Mouse (Mus musculus) neural tube, embryonic 12.5 days (tissue): ENCODE results near the gene Ptprg. TPM values are rescaled to one million over a fixed set of nuclear protein-coding genes. Genes with fewer than 3 reads are reported as not detected.

Source experiments
- ATAC-seq: fragments of 200-750 bp; cut with Nextera tagmentation; 2 replicates; pipeline ENCODE4 v1.8.0; 2017; ENCODE audit warnings: low read depth, mild to moderate bottlenecking, moderate TSS enrichment, moderate library complexity; ENCODE audit not compliant: low FRiP score
- H3K27ac ChIP-seq: fragments of 300-500 bp; sonication (generic); 2 replicates; pipeline ENCODE4 v1.5.1; 2016
- H3K27me3 ChIP-seq: fragments of 300-500 bp; sonication (generic); replicated peaks from 2 replicates; pipeline ENCODE4 v1.6.1; 2016; ENCODE audit warnings: mild to moderate bottlenecking
- H3K36me3 ChIP-seq: fragments of 300-500 bp; sonication (generic); 2 replicates; pipeline ENCODE4 v1.6.1; 2016; ENCODE audit warnings: mild to moderate bottlenecking
- H3K4me1 ChIP-seq: fragments of 300-500 bp; sonication (generic); 2 replicates; pipeline ENCODE4 v1.6.1; 2016
- H3K4me2 ChIP-seq: fragments of 300-500 bp; sonication (generic); replicated peaks from 2 replicates; pipeline ENCODE4 v1.6.1; 2016; ENCODE audit warnings: mild to moderate bottlenecking
- H3K4me3 ChIP-seq: fragments of 300-500 bp; sonication (generic); 2 replicates; pipeline ENCODE4 v1.5.1; 2016
- H3K9ac ChIP-seq: fragments of 300-500 bp; sonication (generic); 2 replicates; pipeline ENCODE4 v1.6.1; 2016; ENCODE audit warnings: mild to moderate bottlenecking
- H3K9me3 ChIP-seq: fragments of 300-500 bp; sonication (generic); 2 replicates; pipeline ENCODE4 v1.6.1; 2016; ENCODE audit warnings: mild to moderate bottlenecking
- WGBS: fragments of 180-500 bp; shearing (Covaris S2); methylation state at CpG from one replicate; pipeline ENCODE4 v1.1.7; 2016; 5-methylcytosine and 5-hydroxymethylcytosine counted together
- polyA plus RNA-seq: library from polyadenylated mRNA; unstranded; fragments of >200 nt; fragmentation: Nextera tagmentation; extraction: Ambion mirVana; gene quantifications from 2 replicates; pipeline ENCODE4 v1.2.1, GENCODE M21; 2016

Ptprg gene
- polyA plus RNA-seq, 1 experiment from 2014 or later, result 41.8 TPM

GRCm38 (mm10) chr14:11699654-11700053 lies 146.3 kb downstream of the Ptprg start:
- Histone ChIP-seq H3K27ac (no peak overlapping the region), H3K4me1 (peaks cover 1% of the 10 kb centered on the region; the same call in 1 of the 2 replicates), H3K4me2 (no peak overlapping the region), H3K36me3 (no peaks in the 10 kb centered on the region), H3K9ac (no peak overlapping the region), H3K27me3 (no peaks in the 10 kb centered on the region), H3K9me3 (no peaks in the 10 kb centered on the region), H3K4me3 (no peak overlapping the region)
- no peak for ATAC-seq
- WGBS, result 90% methylated on average over 2 of the region's 2 CpGs

DNA sequence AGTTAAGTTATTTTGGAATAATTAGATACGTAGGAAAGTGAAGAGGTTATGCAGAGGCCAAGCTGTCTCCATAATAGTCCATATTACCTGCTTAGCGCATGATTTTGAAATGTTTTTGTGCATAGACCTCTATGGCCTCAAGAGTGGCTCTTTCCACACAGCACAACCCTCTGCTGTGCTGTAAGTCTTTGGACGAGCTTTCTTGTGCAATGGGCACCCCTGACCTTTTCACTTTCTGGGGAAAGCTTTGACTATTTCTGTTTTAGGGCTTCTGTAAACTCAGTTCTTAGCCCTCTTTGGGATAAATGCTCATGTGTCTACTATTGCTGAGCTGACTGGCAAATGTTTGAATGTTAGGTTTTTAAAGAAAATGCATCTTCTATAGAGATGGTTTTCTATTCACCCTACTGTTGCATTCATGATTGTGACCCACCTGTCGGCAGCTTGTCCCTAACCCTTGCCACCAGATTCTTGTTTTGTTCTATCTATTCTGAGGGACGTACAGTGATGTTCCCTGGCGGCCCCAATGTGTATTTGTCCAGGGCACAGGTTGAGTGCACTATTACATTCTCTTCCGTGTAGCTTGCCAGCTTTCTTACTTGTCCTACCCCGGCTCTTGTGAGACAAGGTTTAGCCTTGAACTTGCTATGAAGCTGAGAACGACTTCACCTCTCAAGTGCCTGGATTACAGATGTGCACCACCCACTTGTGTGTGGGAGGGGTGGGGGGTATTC lies 148.4 kb downstream of the Ptprg start:
- no peak overlapping the region for H3K4me3 ChIP-seq
- ATAC-seq, result no peak

GRCm38 (mm10) chr14:11702770-11703477 lies 149.6 kb downstream of the Ptprg start:
- ATAC-seq, result no peak
- Histone ChIP-seq H3K4me2 (no peak overlapping the region), H3K4me3 (no peak overlapping the region), H3K9ac (no peak overlapping the region), H3K36me3 (no peaks in the 10 kb centered on the region), H3K27me3 (no peaks in the 10 kb centered on the region), H3K27ac (no peak overlapping the region), H3K9me3 (no peaks in the 10 kb centered on the region), H3K4me1 (peaks cover 9% of the 10 kb centered on the region; the same call in 1 of the 2 replicates)
- 65% methylated on average over 11 of the region's 11 CpGs for WGBS

More for the DNA sequence above, 148.4 kb downstream of the Ptprg start:
- no peak overlapping the region for H3K27ac ChIP-seq
- H3K27me3 ChIP-seq, result no peaks in the 10 kb centered on the region
- peaks cover 9% of the 10 kb centered on the region; the same call in 1 of the 2 replicates for H3K4me1 ChIP-seq
- 88% methylated on average over 9 of the region's 9 CpGs for WGBS
- no peaks in the 10 kb centered on the region for H3K9me3 ChIP-seq
- H3K36me3 ChIP-seq, result no peaks in the 10 kb centered on the region
- H3K9ac ChIP-seq, result no peak overlapping the region
- H3K4me2 ChIP-seq, result no peak overlapping the region

DNA sequence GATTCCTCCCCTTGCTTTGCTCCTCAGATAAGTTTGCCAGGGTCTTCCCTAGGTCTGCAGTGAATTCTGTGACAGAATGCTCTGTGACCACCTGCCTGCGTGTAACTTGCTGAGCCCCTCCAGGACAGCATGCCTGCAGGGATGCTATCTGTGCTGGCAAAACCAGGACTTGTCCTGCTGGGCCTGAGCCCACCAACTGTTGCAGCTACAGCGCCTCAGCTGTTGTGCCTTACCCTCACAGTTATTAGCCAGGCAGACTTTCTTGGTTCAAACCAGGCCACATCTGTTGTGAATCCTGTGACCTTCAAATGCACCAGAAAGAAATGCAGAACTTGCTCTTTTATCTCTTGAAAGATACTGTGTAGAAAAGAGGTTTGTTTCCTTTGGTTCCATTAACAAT lies 151.5 kb downstream of the Ptprg start:
- ATAC-seq, result no peak
- Histone ChIP-seq H3K4me2 (no peak overlapping the region), H3K27me3 (no peaks in the 10 kb centered on the region), H3K27ac (no peak overlapping the region), H3K36me3 (no peaks in the 10 kb centered on the region), H3K4me3 (no peak overlapping the region), H3K9ac (no peak overlapping the region), H3K9me3 (no peaks in the 10 kb centered on the region), H3K4me1 (peaks cover 12% of the 10 kb centered on the region; the same call in 1 of the 2 replicates)
- 27% methylated on average over 2 of the region's 2 CpGs for WGBS

GRCm38 (mm10) chr14:11709352-11709751 lies 156.0 kb downstream of the Ptprg start:
- H3K4me2 ChIP-seq, result no peak overlapping the region
- no peak overlapping the region for H3K9ac ChIP-seq
- no peak overlapping the region for H3K4me3 ChIP-seq
- H3K9me3 ChIP-seq, result no peaks in the 10 kb centered on the region
- no peak for ATAC-seq
- H3K36me3 ChIP-seq, result no peaks in the 10 kb centered on the region
- peaks cover 12% of the 10 kb centered on the region; the same call in 1 of the 2 replicates for H3K4me1 ChIP-seq
- 66% methylated on average over 2 of the region's 2 CpGs for WGBS
- H3K27ac ChIP-seq, result no peak overlapping the region
- H3K27me3 ChIP-seq, result no peaks in the 10 kb centered on the region

- WGBS, result 44% methylated on average over 8 of the region's 8 CpGs
- no peaks in the 10 kb centered on the region for H3K27me3 ChIP-seq
- H3K4me1 ChIP-seq, result peaks cover 9% of the 10 kb centered on the region; the same call in 1 of the 2 replicates
- H3K4me2 ChIP-seq, result no peak overlapping the region
- ATAC-seq, result no peak
- H3K4me3 ChIP-seq, result no peak overlapping the region
- H3K36me3 ChIP-seq, result no peaks in the 10 kb centered on the region
- H3K9me3 ChIP-seq, result no peaks in the 10 kb centered on the region
- H3K9ac ChIP-seq, result no peak overlapping the region
- no peak overlapping the region for H3K27ac ChIP-seq
Observed at GRCm38 (mm10) chr14:11709798-11710197, 156.5 kb downstream of the Ptprg start.

DNA sequence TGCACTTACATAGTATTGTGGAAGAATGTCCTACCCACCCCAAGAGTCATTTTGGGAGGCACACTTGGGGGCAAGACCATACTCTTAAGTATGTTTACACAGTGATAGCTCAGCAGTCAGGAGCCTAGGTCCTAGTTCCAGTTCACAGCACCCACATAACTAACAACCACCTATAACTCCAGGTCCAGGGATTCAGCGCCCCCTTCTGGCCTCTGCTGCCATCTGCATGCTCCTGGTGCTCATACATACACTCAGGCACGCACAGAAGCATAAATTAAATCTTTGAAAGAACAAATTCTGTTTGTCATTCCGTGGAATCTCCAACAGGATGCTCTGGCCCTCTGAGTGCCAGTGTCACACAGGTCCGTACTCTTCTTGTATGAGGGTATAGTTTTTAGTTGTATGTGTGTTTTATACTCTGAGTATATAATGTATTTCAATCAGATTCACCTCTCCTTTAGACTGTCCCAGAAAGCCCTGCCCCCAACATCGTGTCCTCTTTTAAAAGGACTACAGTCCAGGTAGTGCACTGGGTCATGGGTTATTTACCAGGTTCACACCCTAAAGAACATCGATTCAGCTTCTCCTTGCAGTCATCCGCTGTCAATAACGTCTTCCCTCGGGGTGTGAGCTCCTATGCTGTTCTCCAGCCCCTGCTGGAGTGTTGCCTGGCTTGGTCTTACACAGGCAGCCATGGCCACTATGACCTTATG lies 157.2 kb downstream of the Ptprg start:
- 0 out of 2 replicates have a peak, but pooled peaks have one; percentile 50 for ATAC-seq
- Histone ChIP-seq H3K4me1 (0 out of 2 replicates have a peak, but pooled peaks cover 3% of the 10 kb centered on the region), H3K9ac (no peak overlapping the region), H3K27me3 (no peaks in the 10 kb centered on the region), H3K36me3 (no peaks in the 10 kb centered on the region), H3K27ac (no peak overlapping the region), H3K4me3 (no peak overlapping the region), H3K9me3 (no peaks in the 10 kb centered on the region), H3K4me2 (no peak overlapping the region)
- WGBS, result 91% methylated on average over 9 of the region's 9 CpGs

- ATAC-seq, result no peak
Observed at GRCm38 (mm10) chr14:11712146-11712545, 158.8 kb downstream of the Ptprg start.

GRCm38 (mm10) chr14:11716230-11716629 lies 162.9 kb downstream of the Ptprg start:
- WGBS, result 45% methylated on average over 3 of the region's 3 CpGs
- Histone ChIP-seq H3K4me3 (no peak overlapping the region), H3K4me2 (no peak overlapping the region), H3K9me3 (no peaks in the 10 kb centered on the region), H3K27me3 (no peaks in the 10 kb centered on the region), H3K27ac (no peak overlapping the region), H3K9ac (no peak overlapping the region), H3K4me1 (no peaks in the 10 kb centered on the region), H3K36me3 (no peaks in the 10 kb centered on the region)
- no peak for ATAC-seq

More at GRCm38 (mm10) chr14:11712146-11712545, 158.8 kb downstream of the Ptprg start:
- Histone ChIP-seq H3K4me1 (0 out of 2 replicates have a peak, but pooled peaks cover 3% of the 10 kb centered on the region), H3K9ac (no peak overlapping the region), H3K27me3 (no peaks in the 10 kb centered on the region), H3K4me3 (no peak overlapping the region), H3K36me3 (no peaks in the 10 kb centered on the region), H3K9me3 (no peaks in the 10 kb centered on the region), H3K4me2 (no peak overlapping the region), H3K27ac (no peak overlapping the region)
- whole genome bisulfite sequencing, result 96% methylated on average over 6 of the region's 6 CpGs

DNA sequence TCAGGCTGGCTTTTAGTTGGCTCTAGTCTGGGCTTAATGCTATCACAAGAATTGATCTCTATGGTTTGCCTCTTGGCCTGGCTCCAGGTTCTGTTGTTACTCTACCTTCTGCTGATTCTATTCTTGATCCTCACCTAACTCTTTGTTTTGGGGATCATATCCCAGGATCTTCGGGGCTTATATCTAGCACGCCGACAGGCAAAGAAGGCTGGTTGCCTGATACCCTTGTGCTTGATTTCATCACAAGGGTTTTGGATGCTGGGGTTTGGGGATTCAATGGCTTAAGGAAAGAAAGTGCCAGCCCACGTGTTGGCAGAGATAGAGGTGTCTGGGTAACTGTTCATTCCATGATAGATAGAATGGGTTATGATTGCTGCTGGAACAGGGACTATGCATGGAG lies 164.9 kb downstream of the Ptprg start:
- H3K4me2 ChIP-seq, result no peak overlapping the region
- no peak overlapping the region for H3K27ac ChIP-seq
- no peaks in the 10 kb centered on the region for H3K9me3 ChIP-seq
- H3K36me3 ChIP-seq, result no peaks in the 10 kb centered on the region
- ATAC-seq, result no peak
- no peaks in the 10 kb centered on the region for H3K27me3 ChIP-seq
- WGBS, result 90% methylated on average over 4 of the region's 4 CpGs
- no peaks in the 10 kb centered on the region for H3K4me1 ChIP-seq
- H3K4me3 ChIP-seq, result no peak overlapping the region
- H3K9ac ChIP-seq, result no peak overlapping the region

DNA sequence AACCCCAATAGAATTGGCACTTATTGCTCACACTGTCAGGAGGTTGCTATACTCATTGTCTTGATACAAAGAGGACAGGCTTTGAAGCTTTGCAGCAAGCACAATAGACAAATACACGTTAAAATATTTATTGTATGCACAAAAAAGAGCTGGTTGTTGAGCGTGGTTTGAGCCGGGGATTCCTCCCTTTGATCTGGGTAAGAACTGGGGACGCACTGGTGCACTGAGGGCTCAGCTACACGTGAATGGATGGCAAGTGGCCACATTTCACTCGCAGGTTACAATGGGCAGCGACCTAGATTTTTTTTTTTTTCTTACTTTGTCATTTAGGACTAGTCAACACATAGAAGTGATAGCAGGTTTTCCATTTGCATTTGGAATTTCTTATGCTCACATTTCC lies 165.9 kb downstream of the Ptprg start:
- Histone ChIP-seq H3K27ac (no peak overlapping the region), H3K4me2 (no peak overlapping the region), H3K4me1 (no peaks in the 10 kb centered on the region), H3K36me3 (no peaks in the 10 kb centered on the region), H3K27me3 (no peaks in the 10 kb centered on the region), H3K9ac (no peak overlapping the region), H3K4me3 (no peak overlapping the region), H3K9me3 (no peaks in the 10 kb centered on the region)
- no peak for ATAC-seq
- 20% methylated on average over 7 of the region's 7 CpGs for WGBS

DNA sequence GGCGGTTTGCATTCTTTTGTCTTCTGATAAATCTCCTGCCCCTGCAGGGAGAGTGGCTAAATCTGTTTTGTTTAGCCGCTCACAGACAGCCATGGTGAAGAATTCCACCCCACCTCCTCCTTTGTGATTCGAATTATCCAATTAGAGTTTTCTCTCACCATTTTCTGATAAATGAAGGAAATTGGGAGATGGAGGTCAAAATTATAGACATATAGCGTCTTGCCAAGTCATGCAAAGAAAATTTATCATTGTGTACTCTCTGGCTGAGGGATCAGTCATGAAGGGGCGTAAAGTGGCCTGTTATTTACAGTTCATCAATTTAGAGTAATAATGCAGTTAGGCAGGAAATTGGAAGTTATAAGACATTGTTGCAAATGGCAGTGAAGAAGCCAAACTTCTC lies 168.8 kb downstream of the Ptprg start:
- WGBS, result 37% methylated on average over 5 of the region's 5 CpGs
- no peaks in the 10 kb centered on the region for H3K9me3 ChIP-seq
- H3K27me3 ChIP-seq, result no peaks in the 10 kb centered on the region
- H3K27ac ChIP-seq, result no peak overlapping the region
- H3K4me2 ChIP-seq, result no peak overlapping the region
- H3K4me3 ChIP-seq, result no peak overlapping the region
- H3K4me1 ChIP-seq, result no peaks in the 10 kb centered on the region
- ATAC-seq, result no peak
- H3K36me3 ChIP-seq, result no peaks in the 10 kb centered on the region
- H3K9ac ChIP-seq, result no peak overlapping the region
